Mouse (Mus musculus): Measurements from ENCODE around the gene Oprm1. TPM values are rescaled to one million over a fixed set of nuclear protein-coding genes. Genes with fewer than 3 reads are reported as not detected.
"Not testable (repeated sequence)": the region's sequence is repeated elsewhere in the genome, so short reads cannot be mapped to it uniquely, and the experiment has no call there.

Gene Oprm1
- polyA plus RNA-seq, 1 experiment from 2014 or later, result not detected

- no peaks in the 10 kb centered on the region for H3K27me3 ChIP-seq (ENCODE audit: control insufficient read depth, insufficient read depth, low read length)
- H3K9me3 ChIP-seq (ENCODE audit: control insufficient read depth, low read length), result no peaks in the 10 kb centered on the region
- WGBS, result 85% methylated on average over 4 of the region's 4 CpGs
- no peak overlapping the region for H3K4me3 ChIP-seq (ENCODE audit: control insufficient read depth in 1 of 2, insufficient read depth in 1 of 2, low read depth in 1 of 2, low read length in 2 of 2)
- ATAC-seq (ENCODE audit: insufficient number of reproducible peaks, insufficient read depth, low FRiP score, low read depth), result no peak
- no peak overlapping the region for H3K9ac ChIP-seq (ENCODE audit: low read length)
- no peaks in the 10 kb centered on the region for H3K4me1 ChIP-seq (ENCODE audit: control insufficient read depth in 2 of 2, insufficient read depth in 2 of 2, low read length in 2 of 2)
- H3K27ac ChIP-seq (replicated peaks in 1 of 2; ENCODE audit: control insufficient read depth in 1 of 2, insufficient read depth in 1 of 2, low read depth in 2 of 2, low read length in 2 of 2), result no peak overlapping the region
- no peak overlapping the region for H3K4me2 ChIP-seq (ENCODE audit: low read length)
- no peaks in the 10 kb centered on the region for H3K36me3 ChIP-seq (ENCODE audit: control insufficient read depth, insufficient read depth, low read length)
Observed at GRCm38 (mm10) chr10:6998576-6999250, 240.4 kb downstream of the Oprm1 start.

- Histone ChIP-seq H3K36me3 (ENCODE audit: control insufficient read depth, insufficient read depth, low read length) (no peaks in the 10 kb centered on the region), H3K27me3 (ENCODE audit: control insufficient read depth, insufficient read depth, low read length) (no peaks in the 10 kb centered on the region), H3K4me3 (ENCODE audit: control insufficient read depth in 1 of 2, insufficient read depth in 1 of 2, low read depth in 1 of 2, low read length in 2 of 2) (no peak overlapping the region), H3K27ac (replicated peaks in 1 of 2; ENCODE audit: control insufficient read depth in 1 of 2, insufficient read depth in 1 of 2, low read depth in 2 of 2, low read length in 2 of 2) (no peak overlapping the region), H3K9ac (ENCODE audit: low read length) (no peak overlapping the region), H3K4me1 (ENCODE audit: control insufficient read depth in 2 of 2, insufficient read depth in 2 of 2, low read length in 2 of 2) (no peaks in the 10 kb centered on the region), H3K4me2 (ENCODE audit: low read length) (no peak overlapping the region), H3K9me3 (ENCODE audit: control insufficient read depth, low read length) (no peaks in the 10 kb centered on the region)
- ATAC-seq (ENCODE audit: insufficient number of reproducible peaks, insufficient read depth, low FRiP score, low read depth), result no peak
- 82% methylated on average over 3 of the region's 3 CpGs for WGBS
Observed at GRCm38 (mm10) chr10:6999355-6999754, 241.0 kb downstream of the Oprm1 start.

- not testable (repeated sequence) for H3K36me3 ChIP-seq (ENCODE audit: control insufficient read depth, insufficient read depth, low read length); H3K9me3 ChIP-seq (ENCODE audit: control insufficient read depth, low read length); H3K9ac ChIP-seq (ENCODE audit: low read length); H3K27me3 ChIP-seq (ENCODE audit: control insufficient read depth, insufficient read depth, low read length); H3K27ac ChIP-seq (replicated peaks in 1 of 2; ENCODE audit: control insufficient read depth in 1 of 2, insufficient read depth in 1 of 2, low read depth in 2 of 2, low read length in 2 of 2); H3K4me1 ChIP-seq (ENCODE audit: control insufficient read depth in 2 of 2, insufficient read depth in 2 of 2, low read length in 2 of 2); H3K4me3 ChIP-seq (ENCODE audit: control insufficient read depth in 1 of 2, insufficient read depth in 1 of 2, low read depth in 1 of 2, low read length in 2 of 2); ATAC-seq (ENCODE audit: insufficient number of reproducible peaks, insufficient read depth, low FRiP score, low read depth); H3K4me2 ChIP-seq (ENCODE audit: low read length)
Observed at GRCm38 (mm10) chr10:7003898-7004297, 245.6 kb downstream of the Oprm1 start.

- Histone ChIP-seq H3K4me2 (ENCODE audit: low read length) (no peak overlapping the region), H3K36me3 (ENCODE audit: control insufficient read depth, insufficient read depth, low read length) (no peaks in the 10 kb centered on the region), H3K27me3 (ENCODE audit: control insufficient read depth, insufficient read depth, low read length) (no peaks in the 10 kb centered on the region), H3K9me3 (ENCODE audit: control insufficient read depth, low read length) (no peaks in the 10 kb centered on the region), H3K9ac (ENCODE audit: low read length) (no peak overlapping the region), H3K4me3 (ENCODE audit: control insufficient read depth in 1 of 2, insufficient read depth in 1 of 2, low read depth in 1 of 2, low read length in 2 of 2) (no peak overlapping the region), H3K27ac (replicated peaks in 1 of 2; ENCODE audit: control insufficient read depth in 1 of 2, insufficient read depth in 1 of 2, low read depth in 2 of 2, low read length in 2 of 2) (no peak overlapping the region), H3K4me1 (ENCODE audit: control insufficient read depth in 2 of 2, insufficient read depth in 2 of 2, low read length in 2 of 2) (no peaks in the 10 kb centered on the region)
- WGBS, result 58% methylated on average over 5 of the region's 5 CpGs
- ATAC-seq (ENCODE audit: insufficient number of reproducible peaks, insufficient read depth, low FRiP score, low read depth), result no peak
Observed at GRCm38 (mm10) chr10:7004980-7005538, 246.8 kb downstream of the Oprm1 start.

- Histone ChIP-seq H3K27me3 (ENCODE audit: control insufficient read depth, insufficient read depth, low read length) (no peaks in the 10 kb centered on the region), H3K9me3 (ENCODE audit: control insufficient read depth, low read length) (no peaks in the 10 kb centered on the region), H3K9ac (ENCODE audit: low read length) (no peak overlapping the region), H3K36me3 (ENCODE audit: control insufficient read depth, insufficient read depth, low read length) (no peaks in the 10 kb centered on the region), H3K27ac (replicated peaks in 1 of 2; ENCODE audit: control insufficient read depth in 1 of 2, insufficient read depth in 1 of 2, low read depth in 2 of 2, low read length in 2 of 2) (no peak overlapping the region), H3K4me2 (ENCODE audit: low read length) (no peak overlapping the region), H3K4me1 (ENCODE audit: control insufficient read depth in 2 of 2, insufficient read depth in 2 of 2, low read length in 2 of 2) (no peaks in the 10 kb centered on the region), H3K4me3 (ENCODE audit: control insufficient read depth in 1 of 2, insufficient read depth in 1 of 2, low read depth in 1 of 2, low read length in 2 of 2) (no peak overlapping the region)
- WGBS, result 79% methylated on average over 8 of the region's 8 CpGs
- ATAC-seq (ENCODE audit: insufficient number of reproducible peaks, insufficient read depth, low FRiP score, low read depth), result no peak
Observed at GRCm38 (mm10) chr10:7010543-7010942, 252.2 kb downstream of the Oprm1 start.

- no peaks in the 10 kb centered on the region for H3K27me3 ChIP-seq (ENCODE audit: control insufficient read depth, insufficient read depth, low read length)
- no peak for ATAC-seq (ENCODE audit: insufficient number of reproducible peaks, insufficient read depth, low FRiP score, low read depth)
- H3K9ac ChIP-seq (ENCODE audit: low read length), result no peak overlapping the region
- H3K4me1 ChIP-seq (ENCODE audit: control insufficient read depth in 2 of 2, insufficient read depth in 2 of 2, low read length in 2 of 2), result no peaks in the 10 kb centered on the region
- no peaks in the 10 kb centered on the region for H3K9me3 ChIP-seq (ENCODE audit: control insufficient read depth, low read length)
- H3K27ac ChIP-seq (replicated peaks in 1 of 2; ENCODE audit: control insufficient read depth in 1 of 2, insufficient read depth in 1 of 2, low read depth in 2 of 2, low read length in 2 of 2), result no peak overlapping the region
- 48% methylated on average over 1 of the region's 1 CpGs for WGBS
- no peaks in the 10 kb centered on the region for H3K36me3 ChIP-seq (ENCODE audit: control insufficient read depth, insufficient read depth, low read length)
- no peak overlapping the region for H3K4me3 ChIP-seq (ENCODE audit: control insufficient read depth in 1 of 2, insufficient read depth in 1 of 2, low read depth in 1 of 2, low read length in 2 of 2)
- H3K4me2 ChIP-seq (ENCODE audit: low read length), result no peak overlapping the region
Observed at GRCm38 (mm10) chr10:7015199-7015598, 256.9 kb downstream of the Oprm1 start.

GRCm38 (mm10) chr10:7019781-7020386 lies 261.6 kb downstream of the Oprm1 start:
- ATAC-seq (ENCODE audit: insufficient number of reproducible peaks, insufficient read depth, low FRiP score, low read depth), result no peak
- no peak overlapping the region for H3K4me3 ChIP-seq (ENCODE audit: control insufficient read depth in 1 of 2, insufficient read depth in 1 of 2, low read depth in 1 of 2, low read length in 2 of 2)
- no peak overlapping the region for H3K27ac ChIP-seq (replicated peaks in 1 of 2; ENCODE audit: control insufficient read depth in 1 of 2, insufficient read depth in 1 of 2, low read depth in 2 of 2, low read length in 2 of 2)
- no peaks in the 10 kb centered on the region for H3K27me3 ChIP-seq (ENCODE audit: control insufficient read depth, insufficient read depth, low read length)
- no peaks in the 10 kb centered on the region for H3K9me3 ChIP-seq (ENCODE audit: control insufficient read depth, low read length)
- no peak overlapping the region for H3K4me2 ChIP-seq (ENCODE audit: low read length)
- H3K4me1 ChIP-seq (ENCODE audit: control insufficient read depth in 2 of 2, insufficient read depth in 2 of 2, low read length in 2 of 2), result no peaks in the 10 kb centered on the region
- WGBS, result 61% methylated on average over 7 of the region's 7 CpGs
- H3K36me3 ChIP-seq (ENCODE audit: control insufficient read depth, insufficient read depth, low read length), result no peaks in the 10 kb centered on the region
- H3K9ac ChIP-seq (ENCODE audit: low read length), result no peak overlapping the region

All from heart, embryonic 14.5 days (tissue).